Mouse (Mus musculus) CH12.LX (cell line): ENCODE results near the gene Hibch. TPM values are rescaled to one million over a fixed set of nuclear protein-coding genes. Genes with fewer than 3 reads are reported as not detected.

Source experiments
- DNase-seq: peaks from one replicate; pipeline ENCODE4 v3.0.0-alpha.2; 2013; ENCODE audit errors: extremely low read depth
- H3K27ac ChIP-seq: 2 replicates; pipeline ENCODE4 v1.5.1; 2012; ENCODE audit warnings: low read depth, mild to moderate bottlenecking, control low read depth, moderate library complexity; ENCODE audit not compliant: insufficient read depth
- H3K27me3 ChIP-seq: replicated peaks from 2 replicates; pipeline ENCODE3; 2012; ENCODE audit warnings: inconsistent platforms
- H3K36me3 ChIP-seq, 2 experiments: replicated peaks in 1 of 2; 2 replicates each; pipeline versions ENCODE3 to v1.6.1; 2012; ENCODE audit warnings: inconsistent platforms in 1 of 2, low read length in 1 of 2, mild to moderate bottlenecking in 1 of 2, mixed read lengths in 1 of 2, moderate library complexity in 1 of 2; ENCODE audit not compliant: control insufficient read depth in 1 of 2, insufficient read depth in 1 of 2
- H3K4me1 ChIP-seq, 2 experiments: 2 replicates each; pipeline ENCODE4 v1.6.1; 2012; ENCODE audit warnings: inconsistent platforms in 1 of 2, moderate library complexity in 1 of 2; ENCODE audit not compliant: insufficient read depth in 2 of 2, control insufficient read depth in 1 of 2
- H3K4me2 ChIP-seq: 2 replicates; pipeline ENCODE4 v1.6.1; 2012; ENCODE audit warnings: low read depth, mild to moderate bottlenecking, control low read depth; ENCODE audit not compliant: poor library complexity, insufficient read depth, severe bottlenecking
- H3K4me3 ChIP-seq, 3 experiments: fragments of 150-350 bp in 1 of 3; sonication (generic) in 1 of 3; replicated peaks in 1 of 3; 2 replicates each; pipeline versions ENCODE3 to v1.5.1; 2011 to 2012; ENCODE audit warnings: low read depth in 2 of 3, low read length in 2 of 3, mild to moderate bottlenecking in 2 of 3, moderate library complexity in 2 of 3, control low read depth in 1 of 3, improper control_type of control experiment in 1 of 3, inconsistent platforms in 1 of 3, mixed read lengths in 1 of 3; ENCODE audit not compliant: poor library complexity in 1 of 3
- H3K79me2 ChIP-seq: replicated peaks from 2 replicates; pipeline ENCODE4 v1.6.1; 2012; ENCODE audit warnings: mild to moderate bottlenecking, moderate library complexity; ENCODE audit not compliant: control insufficient read depth, poor library complexity, insufficient read depth, severe bottlenecking; ENCODE audit errors: extremely low read depth
- H3K9ac ChIP-seq: 2 replicates; pipeline ENCODE4 v1.6.1; 2012; ENCODE audit warnings: low read depth, mild to moderate bottlenecking, control low read depth, moderate library complexity; ENCODE audit not compliant: insufficient read depth
- H3K9me3 ChIP-seq: replicated peaks from 2 replicates; pipeline ENCODE3; 2012; ENCODE audit warnings: low read length, inconsistent platforms, mixed read lengths
- BHLHE40 ChIP-seq: IDR thresholded peaks from 2 replicates; pipeline ENCODE4 v1.6.1; 2011; ENCODE audit warnings: mild to moderate bottlenecking, low read depth, low read length, improper control_type of control experiment
- CTCF ChIP-seq, 2 experiments: IDR thresholded peaks in 1 of 2; conservative IDR thresholded peaks in 1 of 2; 2 replicates each; pipeline ENCODE4 v1.5.1; 2011 to 2012; ENCODE audit warnings: low read depth in 2 of 2, low read length in 2 of 2, improper control_type of control experiment in 1 of 2, inconsistent platforms in 1 of 2, mild to moderate bottlenecking in 1 of 2, moderate library complexity in 1 of 2
- E2F4 ChIP-seq: IDR thresholded peaks from 2 replicates; pipeline ENCODE4 v1.6.1; 2011; ENCODE audit warnings: low read depth, low read length, improper control_type of control experiment; ENCODE audit not compliant: insufficient replicate concordance
- ELF1 ChIP-seq: IDR thresholded peaks from 2 replicates; pipeline ENCODE4 v1.6.1; 2014; ENCODE audit warnings: low read depth, mild to moderate bottlenecking, inconsistent platforms, low read length, improper control_type of control experiment
- ETS1 ChIP-seq: conservative IDR thresholded peaks from 2 replicates; pipeline ENCODE4 v1.6.1; 2012; ENCODE audit warnings: low read depth, mild to moderate bottlenecking, inconsistent platforms, low read length, improper control_type of control experiment, moderate library complexity
- HCFC1 ChIP-seq: IDR thresholded peaks from 2 replicates; pipeline ENCODE4 v1.6.1; 2012; ENCODE audit warnings: low read depth, mild to moderate bottlenecking, inconsistent platforms, low read length, improper control_type of control experiment
- IRF4 ChIP-seq: IDR thresholded peaks from 2 replicates; pipeline ENCODE4 v1.6.1; 2014; ENCODE audit warnings: low read depth, mild to moderate bottlenecking, inconsistent platforms, low read length, improper control_type of control experiment
- JUND ChIP-seq: conservative IDR thresholded peaks from 2 replicates; pipeline ENCODE4 v1.6.1; 2011; ENCODE audit warnings: low read depth, low read length, improper control_type of control experiment
- KAT2A ChIP-seq: IDR thresholded peaks from 2 replicates; pipeline ENCODE4 v1.6.1; 2012; ENCODE audit warnings: low read length, improper control_type of control experiment, inconsistent platforms; ENCODE audit not compliant: insufficient replicate concordance
- MAFK ChIP-seq: IDR thresholded peaks from 2 replicates; pipeline ENCODE4 v1.6.1; 2011; ENCODE audit warnings: low read length, improper control_type of control experiment; ENCODE audit not compliant: insufficient replicate concordance
- MAX ChIP-seq: IDR thresholded peaks from 2 replicates; pipeline ENCODE4 v1.6.1; 2011; ENCODE audit warnings: low read length, improper control_type of control experiment
- MEF2A ChIP-seq: IDR thresholded peaks from 2 replicates; pipeline ENCODE4 v1.6.1; 2014; ENCODE audit warnings: low read depth, mild to moderate bottlenecking, inconsistent platforms, low read length, improper control_type of control experiment, borderline replicate concordance
- MXI1 ChIP-seq: IDR thresholded peaks from 2 replicates; pipeline ENCODE4 v1.6.1; 2011; ENCODE audit warnings: mild to moderate bottlenecking, low read depth, low read length, improper control_type of control experiment
- MYC ChIP-seq: IDR thresholded peaks from 2 replicates; pipeline ENCODE4 v1.6.1; 2011; ENCODE audit warnings: low read depth, mild to moderate bottlenecking, improper control_type of control experiment, low read length
- NRF1 ChIP-seq: IDR thresholded peaks from 2 replicates; pipeline ENCODE4 v1.6.1; 2014; ENCODE audit warnings: low read depth, mild to moderate bottlenecking, inconsistent platforms, low read length, improper control_type of control experiment, moderate library complexity
- POLR2A ChIP-seq: IDR thresholded peaks from 2 replicates; pipeline ENCODE4 v1.6.1; 2011; ENCODE audit warnings: low read depth, mild to moderate bottlenecking, improper control_type of control experiment, low read length
- POLR2AphosphoS2 ChIP-seq: IDR thresholded peaks from 2 replicates; pipeline ENCODE4 v1.6.1; 2011; ENCODE audit warnings: low read depth, low read length, improper control_type of control experiment
- RAD21 ChIP-seq: IDR thresholded peaks from 2 replicates; pipeline ENCODE4 v1.6.1; 2011; ENCODE audit warnings: low read depth, mild to moderate bottlenecking, low read length, improper control_type of control experiment, moderate library complexity
- RCOR1 ChIP-seq: conservative IDR thresholded peaks from 2 replicates; pipeline ENCODE4 v1.6.1; 2012; ENCODE audit warnings: low read depth, mild to moderate bottlenecking, inconsistent platforms, low read length, improper control_type of control experiment
- TBP ChIP-seq: conservative IDR thresholded peaks from 2 replicates; pipeline ENCODE4 v1.6.1; 2011; ENCODE audit warnings: low read depth, low read length, improper control_type of control experiment
- TCF12 ChIP-seq: IDR thresholded peaks from 2 replicates; pipeline ENCODE4 v1.6.1; 2014; ENCODE audit warnings: low read depth, mild to moderate bottlenecking, inconsistent platforms, low read length, improper control_type of control experiment
- UBTF ChIP-seq: IDR thresholded peaks from 2 replicates; pipeline ENCODE4 v1.6.1; 2012; ENCODE audit warnings: low read depth, mild to moderate bottlenecking, inconsistent platforms, low read length, improper control_type of control experiment, moderate library complexity
- USF1 ChIP-seq: IDR thresholded peaks from 2 replicates; pipeline ENCODE4 v1.6.1; 2014; ENCODE audit warnings: low read depth, mild to moderate bottlenecking, inconsistent platforms, low read length, improper control_type of control experiment
- ZKSCAN1 ChIP-seq: IDR thresholded peaks from 2 replicates; pipeline ENCODE4 v1.6.1; 2012; ENCODE audit warnings: low read depth, inconsistent platforms, low read length, improper control_type of control experiment, borderline replicate concordance
- ZMIZ1 ChIP-seq: IDR thresholded peaks from 2 replicates; pipeline ENCODE4 v1.6.1; 2012; ENCODE audit warnings: low read depth, mild to moderate bottlenecking, inconsistent platforms, low read length, improper control_type of control experiment
- ZNF384 ChIP-seq: IDR thresholded peaks from 2 replicates; pipeline ENCODE4 v1.6.1; 2012; ENCODE audit warnings: low read depth, low read length, improper control_type of control experiment, inconsistent platforms
- dilution Hi-C: fragments of 300-500 bp; cut with MboI; formaldehyde crosslinking; loops from 2 replicates; pipeline ENCODE4 v1.14.3; 2020; ENCODE audit warnings: low sequenced_read_pairs; ENCODE audit not compliant: extremely low pct_unique_long_range_greater_than_20kb, extremely low pct_ligation_motif_present
- in situ Hi-C: fragments of 300-500 bp; cut with MboI; formaldehyde crosslinking; loops from 3 replicates; pipeline ENCODE4 v1.14.3; 2019; ENCODE audit warnings: low sequenced_read_pairs, low pct_ligation_motif_present, low pct_unique_long_range_greater_than_20kb, mixed read lengths
- polyA plus RNA-seq: library from polyadenylated mRNA; unstranded; fragments of >175 nt; gene quantifications from 2 replicates; pipeline ENCODE4 v1.2.1, GENCODE M21; 2012; ENCODE audit warnings: low read depth; ENCODE audit not compliant: insufficient read length
- total RNA-seq, 2 experiments: library from RNA; depleted of rRNA; stranded (reverse); fragments of 300-350 nt in 1 of 2; fragments of >200 nt in 1 of 2; gene quantifications; 2 replicates each; pipeline ENCODE4 v1.2.3; 2012 to 2014

The Hibch gene
- total and polyA plus RNA-seq, 3 experiments: 17.1 to 32.3 (median 20.6) TPM

DNA sequence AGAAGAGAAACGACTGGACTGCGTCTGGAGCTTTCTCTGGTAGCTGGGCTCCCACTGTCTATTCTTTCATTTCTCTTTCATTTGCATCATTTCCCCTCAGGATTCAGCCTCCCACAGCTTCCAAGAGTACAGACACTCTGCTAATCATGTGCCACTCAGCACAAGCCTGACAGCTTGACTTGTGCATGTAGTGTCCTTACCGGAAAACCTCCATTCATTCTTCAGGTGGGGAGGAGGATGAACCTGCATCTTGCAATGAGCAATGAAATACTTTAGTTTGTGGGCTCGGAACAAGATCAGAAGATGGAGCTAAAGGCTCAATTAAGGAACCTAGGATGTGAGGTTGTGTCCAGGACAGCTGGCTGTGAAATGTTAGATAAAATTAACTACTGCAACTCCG, 107.4 kb downstream of the Hibch start:
- H3K4me3 ChIP-seq: peak overlapping the region; percentile 35 to 56 (median 39)
- DNase-seq: no peak
- no peak for TF ChIP-seq ELF1
- TF ChIP-seq KAT2A: no peak
- no peak for TF ChIP-seq ETS1
- TF ChIP-seq ZMIZ1: no peak
- no peak for TF ChIP-seq POLR2A
- TF ChIP-seq POLR2AphosphoS2: no peak
- no peak for TF ChIP-seq UBTF
- TF ChIP-seq E2F4: no peak
- TF ChIP-seq RCOR1: no peak
- TF ChIP-seq MYC: no peak
- no peak for TF ChIP-seq HCFC1
- no peak for TF ChIP-seq JUND
- TF ChIP-seq CTCF (conservative IDR thresholded peaks at IDR 0.05 in 1 of 2, IDR thresholded peaks at IDR 0.05 in 1 of 2; ENCODE audit: low read depth in 2 of 2, low read length in 2 of 2): peak in 1 of 2 experiments; percentile 14; a peak in 1 of 4 replicates
- TF ChIP-seq NRF1: no peak
- TF ChIP-seq TCF12: no peak; the same call in 1 of the 2 replicates
- TF ChIP-seq TBP: no peak
- TF ChIP-seq RAD21: peak; percentile 20
- H3K27me3 ChIP-seq: no peaks in the 10 kb centered on the region
- H3K27ac ChIP-seq: no peak overlapping the region
- no peaks in the 10 kb centered on the region for H3K9me3 ChIP-seq
- H3K9ac ChIP-seq: 0 out of 2 replicates have a peak overlapping the region, but pooled peaks have one; percentile 2
- H3K4me1 ChIP-seq: peaks cover 3 to 43% of the 10 kb centered on the region in 2 experiments
- dilution Hi-C loops: no loop called here
- H3K36me3 ChIP-seq: no peaks in the 10 kb centered on the region
- in situ Hi-C loops: loop anchor here (10.0 to 25.0 kb wide), 3 partner anchors 73 to 315 kb away; partner anchors contain the start of genes 1700019D03Rik, Hibch and Nemp2
- peak overlapping the region; percentile 98 for H3K4me2 ChIP-seq
- no peaks in the 10 kb centered on the region for H3K79me2 ChIP-seq

DNA sequence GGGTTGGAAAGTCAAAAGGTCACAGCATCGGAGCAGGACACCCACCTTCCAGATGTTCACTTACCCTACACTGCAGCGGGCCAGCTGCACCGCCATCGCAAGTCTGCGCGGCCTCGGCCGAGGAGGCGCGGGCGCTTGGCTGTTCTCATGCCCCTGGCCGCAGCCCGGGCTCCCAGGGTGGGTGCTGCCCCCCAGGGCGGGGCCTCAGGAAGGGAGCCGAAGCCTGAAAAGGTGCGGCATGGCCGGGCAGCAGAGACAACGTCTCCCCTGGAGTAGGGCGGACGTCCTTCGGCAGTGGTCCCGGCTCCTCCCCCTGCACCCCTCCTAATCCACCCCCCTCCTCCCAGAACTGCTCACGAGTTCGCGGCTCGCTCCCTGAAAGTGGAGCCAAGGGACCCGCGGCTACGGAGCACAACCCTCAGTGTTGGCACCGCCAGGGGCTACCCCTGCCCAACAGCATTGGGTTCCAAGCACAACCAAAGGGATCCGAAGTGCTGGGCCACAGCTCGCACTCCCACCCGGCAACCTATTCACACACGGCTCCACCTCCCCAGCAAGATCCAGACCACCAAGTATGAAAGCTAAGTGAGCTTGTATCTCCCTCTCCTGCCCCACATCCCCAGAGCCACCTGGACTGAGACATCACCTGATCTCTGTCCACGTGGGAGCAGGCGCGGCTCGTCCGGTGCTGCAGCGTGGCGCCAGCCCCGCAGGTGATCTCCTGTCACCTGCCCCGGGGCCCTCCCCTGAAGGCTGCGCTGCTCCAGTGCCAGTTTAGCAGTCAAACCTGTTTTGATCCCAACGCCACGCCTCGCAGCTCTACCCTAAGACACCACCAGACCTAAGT, 108.0 kb downstream of the Hibch start:
- no peaks in the 10 kb centered on the region for H3K36me3 ChIP-seq
- dilution Hi-C loops (no loop called here), in situ Hi-C loops (loop anchor here (10.0 to 25.0 kb wide), 3 partner anchors 72 to 315 kb away; partner anchors contain the start of genes 1700019D03Rik, Hibch and Nemp2)
- peak overlapping the region; percentile 35 to 56 (median 39) for H3K4me3 ChIP-seq
- no peaks in the 10 kb centered on the region for H3K79me2 ChIP-seq
- H3K9ac ChIP-seq: 0 out of 2 replicates have a peak overlapping the region, but pooled peaks have one; percentile 2
- peaks cover 3 to 43% of the 10 kb centered on the region in 2 experiments for H3K4me1 ChIP-seq
- peak; percentile 26 for DNase-seq
- H3K27ac ChIP-seq: no peak overlapping the region
- TF ChIP-seq ZNF384: no peak
- no peak for TF ChIP-seq ZKSCAN1
- TF ChIP-seq POLR2AphosphoS2: no peak
- peak; percentile 9; the same call in 1 of the 2 replicates for TF ChIP-seq MAX
- peak; percentile 18 for TF ChIP-seq USF1
- TF ChIP-seq MAFK: no peak
- TF ChIP-seq BHLHE40: peak; percentile 71
- TF ChIP-seq TCF12: 0 out of 2 replicates have a peak, but pooled peaks have one; percentile 18
- no peak for TF ChIP-seq MEF2A
- TF ChIP-seq IRF4: 0 out of 2 replicates have a peak, but pooled peaks have one; percentile 14
- 0 out of 2 replicates have a peak, but pooled peaks have one; percentile 26 for TF ChIP-seq MYC
- TF ChIP-seq ETS1: no peak
- no peak for TF ChIP-seq E2F4
- TF ChIP-seq KAT2A: no peak
- TF ChIP-seq MXI1: peak; percentile 62; the same call in 1 of the 2 replicates
- H3K27me3 ChIP-seq: no peaks in the 10 kb centered on the region
- H3K4me2 ChIP-seq: peak overlapping the region; percentile 98
- H3K9me3 ChIP-seq: no peaks in the 10 kb centered on the region
